Mouse (Mus musculus): ENCODE measurements around the gene Anapc11.

GRCm38 (mm10) chr11:120554834-120555233 is 43.4 kb upstream of the Anapc11 start:
- TF ChIP-seq CTCF (conservative IDR thresholded peaks at IDR 0.05; ENCODE audit: low read length) (no peak), NANOG (IDR thresholded peaks at IDR 0.05; ENCODE audit: borderline replicate concordance, low read length) (no peak), POU5F1 (IDR thresholded peaks at IDR 0.05; ENCODE audit: borderline replicate concordance, low read length) (no peak)

All from E14TG2a.4 (cell line).